Mouse (Mus musculus): ENCODE measurements around the gene Gm21985. TPM values are rescaled to one million over a fixed set of nuclear protein-coding genes. Genes with fewer than 3 reads are reported as not detected.

The Gm21985 gene
- total and polyA plus RNA-seq, 3 experiments = 0.51 TPM; not detected in 2

- Histone ChIP-seq H3K4me2 (ENCODE audit: insufficient read depth, low read depth, poor library complexity, severe bottlenecking) (no peak overlapping the region), H3K9ac (ENCODE audit: insufficient read depth, low read depth) (no peak overlapping the region), H3K4me1 (ENCODE audit: control insufficient read depth in 1 of 2, insufficient read depth in 2 of 2) (peaks cover 0 to 12% of the 10 kb centered on the region in 2 experiments; a peak in 2 of 4 replicates), H3K27ac (ENCODE audit: insufficient read depth, low read depth) (no peak overlapping the region), H3K27me3 (replicated peaks) (no peaks in the 10 kb centered on the region), H3K4me3 (replicated peaks in 1 of 3; ENCODE audit: low read depth in 2 of 3, low read length in 2 of 3, poor library complexity in 1 of 3) (no peak overlapping the region), H3K9me3 (replicated peaks; ENCODE audit: low read length) (no peaks in the 10 kb centered on the region), H3K79me2 (replicated peaks; ENCODE audit: control insufficient read depth, extremely low read depth, insufficient read depth, poor library complexity, severe bottlenecking) (peaks cover 32% of the 10 kb centered on the region), H3K36me3 (replicated peaks in 1 of 2; ENCODE audit: control insufficient read depth in 1 of 2, insufficient read depth in 1 of 2, low read length in 1 of 2) (peaks cover 0 to 21% of the 10 kb centered on the region in 2 experiments)
- dilution Hi-C loops (cut with MboI; ENCODE audit: extremely low pct_ligation_motif_present, extremely low pct_unique_long_range_greater_than_20kb, low sequenced_read_pairs) (no loop called here), in situ Hi-C loops (cut with MboI; ENCODE audit: low pct_ligation_motif_present, low pct_unique_long_range_greater_than_20kb, low sequenced_read_pairs) (no loop called here)
- no peak for TF ChIP-seq HCFC1 (IDR thresholded peaks at IDR 0.05; ENCODE audit: low read depth, low read length)
- no peak for TF ChIP-seq IRF4 (IDR thresholded peaks at IDR 0.05; ENCODE audit: low read depth, low read length)
- TF ChIP-seq SMC3 (IDR thresholded peaks at IDR 0.05; ENCODE audit: low read depth, low read length) = no peak
- TF ChIP-seq JUN (IDR thresholded peaks at IDR 0.05; ENCODE audit: insufficient read depth, low read depth, low read length) = no peak
- TF ChIP-seq NELFE (IDR thresholded peaks at IDR 0.05; ENCODE audit: low read depth, low read length) = no peak
- no peak for TF ChIP-seq ETS1 (conservative IDR thresholded peaks at IDR 0.05; ENCODE audit: low read depth, low read length)
- no peak for TF ChIP-seq MAX (IDR thresholded peaks at IDR 0.05; ENCODE audit: low read length)
- no peak for TF ChIP-seq TCF12 (IDR thresholded peaks at IDR 0.05; ENCODE audit: low read depth, low read length)
- TF ChIP-seq RCOR1 (conservative IDR thresholded peaks at IDR 0.05; ENCODE audit: low read depth, low read length) = no peak
- TF ChIP-seq MEF2A (IDR thresholded peaks at IDR 0.05; ENCODE audit: borderline replicate concordance, low read depth, low read length) = no peak
- no peak for TF ChIP-seq TBP (conservative IDR thresholded peaks at IDR 0.05; ENCODE audit: low read depth, low read length)
- TF ChIP-seq JUND (conservative IDR thresholded peaks at IDR 0.05; ENCODE audit: low read depth, low read length) = no peak
- TF ChIP-seq MYC (IDR thresholded peaks at IDR 0.05; ENCODE audit: low read depth, low read length) = no peak
- TF ChIP-seq ZC3H11A (IDR thresholded peaks at IDR 0.05; ENCODE audit: low read depth, low read length) = no peak
- no peak for DNase-seq (ENCODE audit: extremely low read depth)
Measured at GRCm38 (mm10) chr2:112392689-112393088, 126.6 kb downstream of the Gm21985 start.

GRCm38 (mm10) chr2:112393958-112394357 is 127.8 kb downstream of the Gm21985 start:
- Histone ChIP-seq H3K79me2 (replicated peaks; ENCODE audit: control insufficient read depth, extremely low read depth, insufficient read depth, poor library complexity, severe bottlenecking) (peaks cover 24% of the 10 kb centered on the region), H3K4me1 (ENCODE audit: control insufficient read depth in 1 of 2, insufficient read depth in 2 of 2) (peaks cover 0 to 12% of the 10 kb centered on the region in 2 experiments; a peak in 2 of 4 replicates), H3K36me3 (replicated peaks in 1 of 2; ENCODE audit: control insufficient read depth in 1 of 2, insufficient read depth in 1 of 2, low read length in 1 of 2) (peaks cover 0 to 16% of the 10 kb centered on the region in 2 experiments), H3K27me3 (replicated peaks) (no peaks in the 10 kb centered on the region), H3K9ac (ENCODE audit: insufficient read depth, low read depth) (no peak overlapping the region), H3K4me3 (replicated peaks in 1 of 3; ENCODE audit: low read depth in 2 of 3, low read length in 2 of 3, poor library complexity in 1 of 3) (no peak overlapping the region), H3K4me2 (ENCODE audit: insufficient read depth, low read depth, poor library complexity, severe bottlenecking) (no peak overlapping the region), H3K9me3 (replicated peaks; ENCODE audit: low read length) (no peaks in the 10 kb centered on the region), H3K27ac (ENCODE audit: insufficient read depth, low read depth) (no peak overlapping the region)
- in situ Hi-C loops (cut with MboI; ENCODE audit: low pct_ligation_motif_present, low pct_unique_long_range_greater_than_20kb, low sequenced_read_pairs) = no loop called here
- dilution Hi-C loops (cut with MboI; ENCODE audit: extremely low pct_ligation_motif_present, extremely low pct_unique_long_range_greater_than_20kb, low sequenced_read_pairs) = no loop called here
- DNase-seq (ENCODE audit: extremely low read depth) = no peak
- TF ChIP-seq TBP (conservative IDR thresholded peaks at IDR 0.05; ENCODE audit: low read depth, low read length) = no peak
- no peak for TF ChIP-seq TCF12 (IDR thresholded peaks at IDR 0.05; ENCODE audit: low read depth, low read length)
- no peak for TF ChIP-seq BHLHE40 (IDR thresholded peaks at IDR 0.05; ENCODE audit: low read depth, low read length)
- no peak for TF ChIP-seq GABPA (IDR thresholded peaks at IDR 0.05; ENCODE audit: insufficient replicate concordance, low read depth, low read length)
- TF ChIP-seq KAT2A (IDR thresholded peaks at IDR 0.05; ENCODE audit: insufficient replicate concordance, low read length) = no peak
- no peak for TF ChIP-seq USF1 (IDR thresholded peaks at IDR 0.05; ENCODE audit: low read depth, low read length)
- TF ChIP-seq RCOR1 (conservative IDR thresholded peaks at IDR 0.05; ENCODE audit: low read depth, low read length) = no peak
- TF ChIP-seq MEF2A (IDR thresholded peaks at IDR 0.05; ENCODE audit: borderline replicate concordance, low read depth, low read length) = no peak
- no peak for TF ChIP-seq MYC (IDR thresholded peaks at IDR 0.05; ENCODE audit: low read depth, low read length)
- no peak for TF ChIP-seq EP300 (IDR thresholded peaks at IDR 0.05; ENCODE audit: low read length)
- no peak for TF ChIP-seq E2F4 (IDR thresholded peaks at IDR 0.05; ENCODE audit: insufficient replicate concordance, low read depth, low read length)
- TF ChIP-seq IRF4 (IDR thresholded peaks at IDR 0.05; ENCODE audit: low read depth, low read length) = no peak
- no peak for TF ChIP-seq SMC3 (IDR thresholded peaks at IDR 0.05; ENCODE audit: low read depth, low read length)
- TF ChIP-seq USF2 (conservative IDR thresholded peaks at IDR 0.05; ENCODE audit: low read depth, low read length) = no peak
- TF ChIP-seq NRF1 (IDR thresholded peaks at IDR 0.05; ENCODE audit: low read depth, low read length) = no peak
- TF ChIP-seq ZNF384 (IDR thresholded peaks at IDR 0.05; ENCODE audit: low read depth, low read length) = no peak
- TF ChIP-seq CHD2 (IDR thresholded peaks at IDR 0.05; ENCODE audit: low read length) = no peak
- no peak for TF ChIP-seq MAFK (IDR thresholded peaks at IDR 0.05; ENCODE audit: insufficient replicate concordance, low read length)
